12 mouse cellular contexts compared by ENCODE assay signal in genomic region chr10:51011391-51012150, GRCm38 (mm10).
DNase-seq lines count a peak whose midpoint lies in the region; ATAC-seq and TF ChIP-seq lines count a peak whose summit lies in the region.
"Had no signal": no experiment of that assay in that cellular context is flagged by ENCODE, and none has a peak within 500 bp of the region (broad histone marks: within the 10 kb centered on the region; RNA-seq: fewer than 3 reads in every experiment).

No protein-coding gene starts in this region.

- intact Hi-C loops in heart, postnatal 36 days (cut with DNase I): no loop called here
- intact Hi-C loops in gastrocnemius, adult 2 months (cut with DNase I): no loop called here

- no peak for TF ChIP-seq CTCF in gastrocnemius, adult 2 months (IDR thresholded peaks at IDR 0.05)

- no peak for ATAC-seq in heart, embryonic 12.5 days (ENCODE audit: insufficient number of reproducible peaks, low FRiP score)
- peak; percentile 64 for ATAC-seq in hindbrain, embryonic 14.5 days (ENCODE audit: low FRiP score)
- ATAC-seq in neural tube, embryonic 11.5 days (ENCODE audit: insufficient read depth, low FRiP score, low TSS enrichment): peak; percentile 72
- ATAC-seq: Patski had no signal

- no peak for DNase-seq in heart, postnatal 36 days
- peak; percentile 10 for DNase-seq in embryonic facial prominence, embryonic 10.5 days (ENCODE audit: low spot score)
- DNase-seq in hindbrain, embryonic 14.5 days (ENCODE audit: low spot score): no peak
- peak; percentile 59 for DNase-seq in neural tube, embryonic 11.5 days (ENCODE audit: low spot score)
- DNase-seq in gastrocnemius, adult 2 months: no peak
- DNase-seq in cerebellum, postnatal 10 days: no peak
- no peak for DNase-seq in adrenal gland, adult 8-10 months
- DNase-seq: adrenal gland, postnatal 36 days; cerebellum, postnatal 25 days; thymus, adult 2 months had no signal

- H3K4me1 ChIP-seq in heart, embryonic 12.5 days (replicated peaks): peaks cover 15% of the 10 kb centered on the region
- H3K4me1 ChIP-seq in embryonic facial prominence, embryonic 10.5 days: peaks cover 13% of the 10 kb centered on the region
- H3K4me1 ChIP-seq in hindbrain, embryonic 14.5 days (replicated peaks; ENCODE audit: control insufficient read depth, insufficient read depth, low read length): peaks cover 10% of the 10 kb centered on the region; the same call in 1 of the 2 replicates
- peaks cover 3% of the 10 kb centered on the region; the same call in 1 of the 2 replicates for H3K4me1 ChIP-seq in neural tube, embryonic 11.5 days (ENCODE audit: control insufficient read depth, insufficient read depth, low read length)

- H3K27ac ChIP-seq in heart, embryonic 12.5 days (ENCODE audit: poor library complexity, severe bottlenecking): no peak overlapping the region
- H3K27ac ChIP-seq in embryonic facial prominence, embryonic 10.5 days (replicated peaks): no peak overlapping the region
- H3K27ac ChIP-seq in hindbrain, embryonic 14.5 days: no peak overlapping the region
- no peak overlapping the region for H3K27ac ChIP-seq in neural tube, embryonic 11.5 days (ENCODE audit: low read depth, low read length)
- no peak overlapping the region for H3K27ac ChIP-seq in gastrocnemius, adult 2 months

- H3K4me2 ChIP-seq in heart, embryonic 12.5 days: peak overlapping the region; percentile 35
- H3K4me2 ChIP-seq in hindbrain, embryonic 14.5 days (replicated peaks): 0 out of 2 replicates have a peak overlapping the region, but pooled peaks have one; percentile 26
- no peak overlapping the region for H3K4me2 ChIP-seq in neural tube, embryonic 11.5 days (ENCODE audit: low read depth)

- no peak overlapping the region for H3K4me3 ChIP-seq in heart, embryonic 12.5 days
- no peak overlapping the region for H3K4me3 ChIP-seq in embryonic facial prominence, embryonic 10.5 days
- no peak overlapping the region for H3K4me3 ChIP-seq in hindbrain, embryonic 14.5 days (replicated peaks; ENCODE audit: low read length)
- H3K4me3 ChIP-seq in neural tube, embryonic 11.5 days (ENCODE audit: low read depth, low read length): no peak overlapping the region
- H3K4me3 ChIP-seq in gastrocnemius, adult 2 months: no peak overlapping the region

- WGBS in heart, embryonic 12.5 days: 28% methylated on average over 8 of the region's 8 CpGs
- 18% methylated on average over 8 of the region's 8 CpGs for WGBS in embryonic facial prominence, embryonic 10.5 days
- WGBS in hindbrain, embryonic 14.5 days: 7% methylated on average over 8 of the region's 8 CpGs
- 7% methylated on average over 8 of the region's 8 CpGs for WGBS in neural tube, embryonic 11.5 days

- no peak overlapping the region for H3K9ac ChIP-seq in heart, embryonic 12.5 days
- H3K9ac ChIP-seq in hindbrain, embryonic 14.5 days: no peak overlapping the region
- H3K9ac ChIP-seq in neural tube, embryonic 11.5 days (ENCODE audit: low read length): no peak overlapping the region

- no peaks in the 10 kb centered on the region for H3K27me3 ChIP-seq in heart, embryonic 12.5 days (replicated peaks)
- peaks cover 11% of the 10 kb centered on the region; the same call in 1 of the 2 replicates for H3K27me3 ChIP-seq in embryonic facial prominence, embryonic 10.5 days (replicated peaks; ENCODE audit: low read depth, poor library complexity, severe bottlenecking)
- peaks cover 17% of the 10 kb centered on the region; the same call in 1 of the 2 replicates for H3K27me3 ChIP-seq in hindbrain, embryonic 14.5 days (ENCODE audit: control insufficient read depth, insufficient read depth, low read length)
- no peaks in the 10 kb centered on the region for H3K27me3 ChIP-seq in neural tube, embryonic 11.5 days (ENCODE audit: control insufficient read depth, insufficient read depth, low read length)
- H3K27me3 ChIP-seq: Patski had no signal

- H3K9me3 ChIP-seq in heart, embryonic 12.5 days (replicated peaks): no peaks in the 10 kb centered on the region
- H3K9me3 ChIP-seq in embryonic facial prominence, embryonic 10.5 days: no peaks in the 10 kb centered on the region
- H3K9me3 ChIP-seq in hindbrain, embryonic 14.5 days (ENCODE audit: control insufficient read depth, low read length): no peaks in the 10 kb centered on the region
- H3K9me3 ChIP-seq in neural tube, embryonic 11.5 days (ENCODE audit: control insufficient read depth, low read length): no peaks in the 10 kb centered on the region

- H3K36me3 ChIP-seq in heart, embryonic 12.5 days: no peaks in the 10 kb centered on the region
- H3K36me3 ChIP-seq in embryonic facial prominence, embryonic 10.5 days (replicated peaks): no peaks in the 10 kb centered on the region
- H3K36me3 ChIP-seq in hindbrain, embryonic 14.5 days (replicated peaks; ENCODE audit: control insufficient read depth, insufficient read depth): no peaks in the 10 kb centered on the region
- H3K36me3 ChIP-seq in neural tube, embryonic 11.5 days (ENCODE audit: control insufficient read depth, insufficient read depth, low read length): no peaks in the 10 kb centered on the region

Comparison
In these comparisons a context has a peak if more than half of its experiments do, and no peak if none do; other contexts are left out.
1. DNase-seq: peak in embryonic facial prominence, embryonic 10.5 days (single experiment) and neural tube, embryonic 11.5 days (single experiment); none in heart, postnatal 36 days (0 of 2), hindbrain, embryonic 14.5 days (single experiment), gastrocnemius, adult 2 months (single experiment), cerebellum, postnatal 10 days (0 of 2) and adrenal gland, adult 8-10 months (single experiment).